Mouse (Mus musculus): ENCODE measurements around the gene Rab5a. TPM values are rescaled to one million over a fixed set of nuclear protein-coding genes. Genes with fewer than 3 reads are reported as not detected.

The Rab5a gene
- total RNA-seq (2021), result 100 to 1,000 TPM in 1 of 2 experiments, 10 to 100 TPM in 1; 78.9 to 109 TPM
- long read RNA-seq, experiment 1, transcript Rab5a-201 (6 exons, 2,366 nt), result major isoform, 72 of 75 reads
- long read RNA-seq, experiment 1, partial matches to known transcripts, result 0 of 75 reads
- long read RNA-seq, experiment 1, other reads (novel, unspliced or antisense), result 3 of 75 reads
- long read RNA-seq, experiment 2, transcript Rab5a-201 (6 exons, 2,366 nt), result major isoform, 206 of 222 reads
- long read RNA-seq, experiment 2, partial matches to known transcripts, result 5 of 222 reads
- long read RNA-seq, experiment 2, other reads (novel, unspliced or antisense), result 8 of 222 reads

- peak; percentile 99 to 100 for DNase-seq (ENCODE audit: low spot score in 2 of 2)
Measured at GRCm38 (mm10) chr17:53478858-53479603, at the start of gene Rab5a. Gene Rab5a, plus strand, starts transcription at chr17:53479234.

GRCm38 (mm10) chr17:53456152-53456551 lies 22.9 kb upstream of the Rab5a start:
- DNase-seq (ENCODE audit: low spot score in 2 of 2), result no peak

- DNase-seq (ENCODE audit: low spot score in 2 of 2), result no peak
Measured at GRCm38 (mm10) chr17:53456742-53457141, 22.3 kb upstream of the Rab5a start.

GRCm38 (mm10) chr17:53462603-53463495 lies 16.2 kb upstream of the Rab5a start, which contains the start of gene Efhb:
Gene Efhb, minus strand, starts transcription at chr17:53463321.
- peak; percentile 74 to 82 for DNase-seq (ENCODE audit: low spot score in 2 of 2)

GRCm38 (mm10) chr17:53463496-53463840 lies 15.6 kb upstream of the Rab5a start:
- DNase-seq (ENCODE audit: low spot score in 2 of 2), result no peak

GRCm38 (mm10) chr17:53465569-53465968 lies 13.5 kb upstream of the Rab5a start:
- no peak for DNase-seq (ENCODE audit: low spot score in 2 of 2)

- DNase-seq (ENCODE audit: low spot score in 2 of 2), result no peak
Measured at GRCm38 (mm10) chr17:53468697-53469096, 10.3 kb upstream of the Rab5a start.

- DNase-seq (ENCODE audit: low spot score in 2 of 2), result no peak
Measured at GRCm38 (mm10) chr17:53478066-53478857, 772 bp upstream of the Rab5a start.

- DNase-seq (ENCODE audit: low spot score in 2 of 2), result peak; percentile 65 to 66
Measured at GRCm38 (mm10) chr17:53479604-53480041, 589 bp downstream of the Rab5a start.

GRCm38 (mm10) chr17:53480433-53480832 lies 1.4 kb downstream of the Rab5a start:
- no peak for DNase-seq (ENCODE audit: low spot score in 2 of 2)

GRCm38 (mm10) chr17:53488291-53489006 lies 9.4 kb downstream of the Rab5a start:
- no peak for DNase-seq (ENCODE audit: low spot score in 2 of 2)

GRCm38 (mm10) chr17:53489007-53489378 lies 10.0 kb downstream of the Rab5a start:
- no peak for DNase-seq (ENCODE audit: low spot score in 2 of 2)

GRCm38 (mm10) chr17:53502966-53503365 lies 23.9 kb downstream of the Rab5a start:
- DNase-seq (ENCODE audit: low spot score in 2 of 2), result no peak

GRCm38 (mm10) chr17:53512311-53512951 lies 33.4 kb downstream of the Rab5a start:
- DNase-seq (ENCODE audit: low spot score in 2 of 2), result no peak

GRCm38 (mm10) chr17:53519364-53519763 lies 40.3 kb downstream of the Rab5a start:
- DNase-seq (ENCODE audit: low spot score in 2 of 2), result no peak

- DNase-seq (ENCODE audit: low spot score in 2 of 2), result no peak
Measured at GRCm38 (mm10) chr17:53520509-53520908, 41.5 kb downstream of the Rab5a start.

GRCm38 (mm10) chr17:53528034-53528433 lies 49.0 kb downstream of the Rab5a start:
- no peak for DNase-seq (ENCODE audit: low spot score in 2 of 2)

GRCm38 (mm10) chr17:53531160-53531559 lies 52.1 kb downstream of the Rab5a start:
- DNase-seq (ENCODE audit: low spot score in 2 of 2), result peak in 1 of 2 experiments; percentile 24

GRCm38 (mm10) chr17:53532425-53532824 lies 53.4 kb downstream of the Rab5a start:
- DNase-seq (ENCODE audit: low spot score in 2 of 2), result peak; percentile 26 to 31

Data from adrenal gland, adult 18-20 months (tissue).